Mouse (Mus musculus): ENCODE results near the gene 2310034G01Rik. TPM values are rescaled to one million over a fixed set of nuclear protein-coding genes. Genes with fewer than 3 reads are reported as not detected.

Gene 2310034G01Rik
- polyA plus RNA-seq, 1 experiment from 2014 or later = 1.4 TPM

DNA sequence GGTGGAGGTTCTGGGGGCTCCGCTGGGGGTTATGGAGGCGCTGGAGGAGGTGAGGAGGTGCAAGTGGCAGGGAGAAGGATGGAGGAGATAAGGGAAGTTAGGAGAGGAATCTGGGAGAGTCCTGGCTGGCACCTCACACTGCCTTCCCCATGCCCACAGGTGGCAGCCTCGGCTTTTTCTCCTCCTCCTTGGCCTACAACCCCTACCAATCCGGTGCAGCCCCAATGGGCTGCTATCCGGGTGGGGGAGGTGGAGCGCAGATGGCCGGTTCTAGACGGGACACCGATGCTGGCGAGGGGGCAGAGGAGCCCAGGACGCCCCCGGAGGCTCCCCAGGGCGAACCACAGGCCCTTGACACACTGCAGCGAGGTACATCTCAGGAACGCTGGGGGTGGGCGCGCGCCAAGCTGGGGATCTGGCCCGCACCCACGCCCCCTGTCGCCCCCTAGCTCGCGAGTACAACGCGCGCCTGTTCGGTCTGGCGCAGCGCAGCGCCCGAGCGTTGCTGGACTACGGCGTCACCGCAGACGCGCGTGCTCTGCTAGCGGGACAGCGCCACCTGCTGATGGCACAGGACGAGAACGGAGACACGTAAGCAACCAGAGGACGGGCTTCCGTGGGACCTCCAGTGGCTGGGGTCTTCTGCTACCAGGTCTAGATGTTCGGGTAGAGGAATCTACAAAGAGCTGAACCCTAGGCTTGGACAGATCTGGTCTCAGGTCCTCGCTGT, 41.2 kb downstream of the 2310034G01Rik start:
- Histone ChIP-seq H3K4me3 (replicated peaks) (peak overlapping the region; percentile 40), H3K4me2 (peak overlapping the region; percentile 89), H3K36me3 (peaks cover 30% of the 10 kb centered on the region), H3K27ac (no peak overlapping the region), H3K9me3 (no peaks in the 10 kb centered on the region), H3K9ac (peak overlapping the region; percentile 26; the same call in 1 of the 2 replicates), H3K27me3 (replicated peaks) (no peaks in the 10 kb centered on the region; the same call in none of the 2 replicates), H3K4me1 (peaks cover 13% of the 10 kb centered on the region)
- peak; percentile 11 for ATAC-seq (ENCODE audit: insufficient read depth, low FRiP score, low read depth)
- WGBS = 1% methylated on average over 47 of the region's 47 CpGs

DNA sequence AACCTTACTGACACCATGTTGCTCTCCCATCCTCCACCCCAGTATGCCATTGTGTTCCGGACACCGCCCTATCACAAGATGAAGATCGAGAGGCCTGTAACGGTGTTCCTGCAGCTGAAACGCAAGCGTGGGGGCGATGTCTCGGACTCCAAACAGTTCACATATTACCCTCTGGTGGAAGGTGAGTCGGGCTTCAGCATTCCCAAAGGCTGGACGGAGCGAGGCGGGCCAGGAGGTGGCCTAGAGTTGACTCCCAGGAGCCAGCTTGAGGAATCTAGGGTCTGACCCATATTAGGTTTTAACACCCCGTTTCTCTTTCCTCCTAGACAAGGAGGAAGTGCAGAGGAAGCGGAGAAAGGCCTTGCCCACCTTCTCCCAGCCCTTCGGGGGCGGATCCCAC, 41.8 kb downstream of the 2310034G01Rik start:
- no peak for ATAC-seq (ENCODE audit: insufficient read depth, low FRiP score, low read depth)
- WGBS = 73% methylated on average over 16 of the region's 16 CpGs
- 0 out of 2 replicates have a peak overlapping the region, but pooled peaks have one; percentile 40 for H3K4me3 ChIP-seq (replicated peaks)
- no peaks in the 10 kb centered on the region; the same call in 1 of the 2 replicates for H3K27me3 ChIP-seq (replicated peaks)
- peaks cover 30% of the 10 kb centered on the region for H3K36me3 ChIP-seq
- H3K9me3 ChIP-seq = no peaks in the 10 kb centered on the region
- no peak overlapping the region for H3K9ac ChIP-seq
- no peak overlapping the region; the same call in 1 of the 2 replicates for H3K4me2 ChIP-seq
- H3K27ac ChIP-seq = no peak overlapping the region
- H3K4me1 ChIP-seq = peaks cover 17% of the 10 kb centered on the region

DNA sequence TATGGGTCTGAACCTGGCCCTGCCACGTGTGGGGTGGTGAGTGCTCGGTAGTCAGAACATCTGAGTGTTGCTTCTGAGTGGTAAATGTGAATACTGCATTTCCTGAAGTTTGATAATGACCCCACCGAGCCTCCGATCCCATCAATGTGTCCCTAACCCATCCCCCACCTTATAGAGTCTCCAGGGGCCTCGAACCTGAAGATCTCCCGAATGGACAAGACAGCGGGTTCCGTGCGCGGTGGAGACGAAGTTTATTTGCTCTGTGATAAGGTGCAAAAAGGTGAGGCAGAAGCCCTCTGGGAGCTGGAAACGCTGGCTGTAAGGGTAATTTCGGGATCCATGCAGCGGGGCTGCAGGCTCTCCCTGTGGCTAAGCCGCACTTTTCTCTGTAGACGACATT, 42.3 kb downstream of the 2310034G01Rik start:
- Histone ChIP-seq H3K9me3 (no peaks in the 10 kb centered on the region), H3K36me3 (peaks cover 29% of the 10 kb centered on the region), H3K4me3 (replicated peaks) (no peak overlapping the region), H3K27ac (no peak overlapping the region), H3K27me3 (replicated peaks) (no peaks in the 10 kb centered on the region; the same call in 1 of the 2 replicates), H3K4me1 (peaks cover 17% of the 10 kb centered on the region), H3K9ac (no peak overlapping the region), H3K4me2 (no peak overlapping the region)
- WGBS = 81% methylated on average over 16 of the region's 16 CpGs
- no peak for ATAC-seq (ENCODE audit: insufficient read depth, low FRiP score, low read depth)

DNA sequence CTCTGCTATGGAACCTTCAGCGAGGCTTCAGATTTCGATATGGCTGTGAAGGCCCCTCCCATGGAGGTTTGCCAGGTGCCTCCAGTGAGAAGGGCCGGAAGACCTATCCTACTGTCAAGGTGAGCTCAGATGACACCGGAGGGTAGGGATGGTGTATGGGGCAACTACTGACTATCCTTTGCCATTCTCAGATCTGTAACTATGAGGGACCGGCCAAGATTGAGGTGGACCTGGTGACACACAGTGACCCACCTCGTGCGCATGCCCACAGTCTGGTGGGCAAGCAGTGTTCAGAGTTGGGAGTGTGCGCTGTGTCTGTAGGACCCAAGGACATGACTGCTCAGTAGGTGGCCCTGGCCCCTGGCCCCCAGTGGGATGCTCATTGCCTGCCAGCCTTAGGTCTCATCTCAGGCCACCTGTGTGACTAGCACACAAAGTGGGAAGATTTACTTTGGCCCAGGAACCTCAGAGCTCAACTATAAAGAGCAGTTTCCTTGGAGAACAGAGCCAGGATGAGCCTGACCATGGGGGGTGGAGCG, 43.3 kb downstream of the 2310034G01Rik start:
- WGBS = 91% methylated on average over 9 of the region's 9 CpGs
- ATAC-seq (ENCODE audit: insufficient read depth, low FRiP score, low read depth) = no peak
- no peak overlapping the region for H3K4me3 ChIP-seq (replicated peaks)

DNA sequence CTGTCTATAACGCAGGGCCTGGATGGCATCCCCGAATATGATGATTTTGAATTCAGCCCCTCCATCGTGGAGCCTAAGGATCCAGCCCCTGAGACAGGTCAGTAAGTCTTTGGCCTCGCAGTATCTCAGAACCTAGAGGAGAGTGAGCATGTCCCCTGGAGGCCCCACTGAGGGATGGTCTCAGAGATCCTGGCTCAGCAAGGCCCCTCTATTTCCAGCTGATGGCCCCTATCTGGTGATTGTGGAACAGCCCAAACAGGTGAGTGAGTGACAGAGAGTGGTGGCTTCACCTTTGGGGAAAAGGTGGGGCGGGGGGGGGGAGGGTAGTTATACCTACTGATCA, 43.9 kb downstream of the 2310034G01Rik start:
- H3K4me1 ChIP-seq = peaks cover 17% of the 10 kb centered on the region
- peaks cover 17% of the 10 kb centered on the region for H3K36me3 ChIP-seq
- peak overlapping the region; percentile 67 for H3K4me3 ChIP-seq (replicated peaks)
- H3K9me3 ChIP-seq = no peaks in the 10 kb centered on the region
- no peak for ATAC-seq (ENCODE audit: insufficient read depth, low FRiP score, low read depth)
- no peaks in the 10 kb centered on the region; the same call in 1 of the 2 replicates for H3K27me3 ChIP-seq (replicated peaks)
- 44% methylated on average over 4 of the region's 5 CpGs for WGBS
- peak overlapping the region; percentile 38; the same call in 1 of the 2 replicates for H3K9ac ChIP-seq
- H3K27ac ChIP-seq = no peak overlapping the region
- H3K4me2 ChIP-seq = peak overlapping the region; percentile 85

More for the DNA sequence above, 43.3 kb downstream of the 2310034G01Rik start:
- H3K27me3 ChIP-seq (replicated peaks) = no peaks in the 10 kb centered on the region; the same call in 1 of the 2 replicates
- H3K9me3 ChIP-seq = no peaks in the 10 kb centered on the region
- H3K4me1 ChIP-seq = peaks cover 17% of the 10 kb centered on the region
- no peak overlapping the region for H3K27ac ChIP-seq
- H3K9ac ChIP-seq = no peak overlapping the region
- peak overlapping the region; percentile 85; the same call in 1 of the 2 replicates for H3K4me2 ChIP-seq
- peaks cover 22% of the 10 kb centered on the region for H3K36me3 ChIP-seq

DNA sequence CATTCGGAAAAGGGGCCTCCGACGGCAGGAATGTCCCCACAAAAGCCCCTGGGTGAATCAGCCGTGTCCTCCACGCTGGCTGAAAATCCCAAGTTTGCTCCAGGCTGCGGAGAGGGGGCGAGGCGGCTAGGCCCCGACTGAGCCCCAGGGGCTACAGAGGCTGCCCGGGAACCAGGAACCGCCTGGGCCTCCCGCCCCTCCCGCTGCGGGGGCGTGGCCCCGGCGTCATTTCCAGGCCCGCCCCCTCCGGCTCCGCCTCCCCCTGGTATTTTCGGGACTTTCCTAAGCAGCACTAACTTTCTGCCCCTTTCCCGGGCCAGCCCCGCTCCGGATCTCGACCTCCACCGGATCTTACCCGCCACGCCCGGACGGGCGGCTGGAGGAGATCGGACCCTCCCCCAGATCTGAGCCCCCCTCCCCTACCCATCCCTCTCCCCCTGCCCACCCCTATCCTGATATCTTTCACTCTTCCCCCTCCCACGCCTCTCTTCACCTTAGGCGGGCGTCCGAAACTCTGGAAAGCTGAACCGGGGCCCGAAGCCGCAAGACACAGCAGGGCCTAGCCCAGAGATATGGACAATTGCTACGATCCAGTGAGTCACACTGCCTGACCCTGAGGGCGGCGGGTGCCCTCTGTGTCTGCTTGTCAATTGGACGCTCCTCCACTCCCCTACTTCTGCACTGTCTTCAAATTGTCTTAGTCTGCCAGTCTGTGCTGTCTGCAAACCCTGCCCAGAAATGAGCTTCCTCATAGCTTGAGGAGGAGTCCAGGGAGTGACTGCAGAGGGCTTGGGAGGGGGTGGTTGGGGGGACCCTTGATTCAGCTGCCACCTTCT, 44.5 kb downstream of the 2310034G01Rik start:
- Histone ChIP-seq H3K27me3 (replicated peaks) (no peaks in the 10 kb centered on the region; the same call in 1 of the 2 replicates), H3K4me2 (peak overlapping the region; percentile 85), H3K9ac (peak overlapping the region; percentile 54), H3K4me3 (replicated peaks) (peak overlapping the region; percentile 67), H3K4me1 (peaks cover 17% of the 10 kb centered on the region), H3K36me3 (peaks cover 11% of the 10 kb centered on the region), H3K9me3 (no peaks in the 10 kb centered on the region), H3K27ac (peak overlapping the region; percentile 95)
- peak; percentile 69 for ATAC-seq (ENCODE audit: insufficient read depth, low FRiP score, low read depth)
- under 1% methylated on average over 42 of the region's 43 CpGs for WGBS

DNA sequence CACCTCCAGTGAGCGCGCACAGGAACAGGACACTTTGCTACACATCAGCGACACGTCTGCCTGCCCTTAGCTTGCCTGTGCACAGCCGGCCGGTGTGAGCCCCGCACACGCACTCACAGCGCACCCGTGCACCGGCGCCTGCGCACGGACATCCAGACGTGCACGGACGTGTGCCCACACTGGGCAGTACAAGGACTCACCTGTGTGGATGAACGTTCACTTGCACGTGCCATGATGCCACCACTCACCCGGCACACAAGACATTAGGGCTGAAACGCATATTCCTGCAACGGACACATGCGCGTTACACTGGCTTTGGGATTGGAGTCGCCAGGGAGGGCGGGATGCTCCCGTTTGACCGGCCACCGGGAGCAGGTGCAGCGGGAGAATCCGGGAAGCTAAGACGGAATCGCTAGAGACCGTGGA, 45.2 kb downstream of the 2310034G01Rik start:
- H3K27ac ChIP-seq = peak overlapping the region; percentile 95
- under 1% methylated on average over 34 of the region's 34 CpGs for WGBS
- ATAC-seq (ENCODE audit: insufficient read depth, low FRiP score, low read depth) = peak; percentile 9; the same call in 1 of the 2 replicates
- no peaks in the 10 kb centered on the region for H3K9me3 ChIP-seq
- peaks cover 17% of the 10 kb centered on the region for H3K4me1 ChIP-seq
- H3K9ac ChIP-seq = peak overlapping the region; percentile 54
- peak overlapping the region; percentile 67 for H3K4me3 ChIP-seq (replicated peaks)
- peaks cover 4% of the 10 kb centered on the region for H3K36me3 ChIP-seq
- peak overlapping the region; percentile 85 for H3K4me2 ChIP-seq
- no peaks in the 10 kb centered on the region; the same call in 1 of the 2 replicates for H3K27me3 ChIP-seq (replicated peaks)

DNA sequence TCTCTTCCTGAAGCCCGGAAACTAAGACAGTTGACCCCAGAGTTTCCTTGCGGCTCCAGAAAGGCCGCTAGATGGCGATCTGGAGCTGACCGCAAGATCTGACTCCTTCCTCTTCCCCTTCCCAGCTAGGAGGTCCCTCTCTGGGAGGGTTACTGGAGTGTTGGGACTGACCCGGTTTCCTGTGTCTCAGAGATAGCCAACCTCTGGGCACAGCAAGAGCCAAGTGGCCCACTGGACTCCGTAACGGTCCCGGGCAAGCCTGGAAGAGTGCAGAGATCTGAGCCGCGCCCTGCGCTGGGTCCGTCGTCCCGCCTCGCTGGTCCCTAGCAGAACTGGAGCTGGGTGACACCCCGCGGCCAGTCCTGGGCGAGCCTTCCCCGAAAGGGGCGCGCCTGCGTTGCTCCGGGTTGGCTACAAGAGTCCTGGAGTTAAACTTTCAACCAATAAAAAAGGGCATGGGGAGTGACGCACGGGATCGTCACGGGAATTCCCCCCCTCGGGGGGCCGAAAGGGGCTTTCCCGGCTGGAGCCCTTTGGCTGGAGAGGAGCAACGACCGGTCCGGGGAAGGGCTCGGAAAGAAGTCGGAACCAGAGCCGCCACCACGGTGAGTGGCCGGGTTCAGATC, 45.8 kb downstream of the 2310034G01Rik start, which contains the start of gene Nfkb2:
TSS of gene Nfkb2 (plus strand) at position 105 of the 626 bp plus-strand sequence.
- Histone ChIP-seq H3K27me3 (replicated peaks) (no peaks in the 10 kb centered on the region; the same call in 1 of the 2 replicates), H3K9ac (peak within 1 kb of the TSS; percentile 54), H3K4me1 (peaks cover 17% of the 10 kb centered on the region), H3K4me2 (peak within 1 kb of the TSS; percentile 85), H3K4me3 (replicated peaks) (peak within 1 kb of the TSS; percentile 67), H3K27ac (peak within 1 kb of the TSS; percentile 95), H3K36me3 (no peaks in the 10 kb centered on the region), H3K9me3 (no peaks in the 10 kb centered on the region)
- under 1% methylated on average over 39 of the region's 39 CpGs for WGBS
- ATAC-seq (ENCODE audit: insufficient read depth, low FRiP score, low read depth) = peak; percentile 93

DNA sequence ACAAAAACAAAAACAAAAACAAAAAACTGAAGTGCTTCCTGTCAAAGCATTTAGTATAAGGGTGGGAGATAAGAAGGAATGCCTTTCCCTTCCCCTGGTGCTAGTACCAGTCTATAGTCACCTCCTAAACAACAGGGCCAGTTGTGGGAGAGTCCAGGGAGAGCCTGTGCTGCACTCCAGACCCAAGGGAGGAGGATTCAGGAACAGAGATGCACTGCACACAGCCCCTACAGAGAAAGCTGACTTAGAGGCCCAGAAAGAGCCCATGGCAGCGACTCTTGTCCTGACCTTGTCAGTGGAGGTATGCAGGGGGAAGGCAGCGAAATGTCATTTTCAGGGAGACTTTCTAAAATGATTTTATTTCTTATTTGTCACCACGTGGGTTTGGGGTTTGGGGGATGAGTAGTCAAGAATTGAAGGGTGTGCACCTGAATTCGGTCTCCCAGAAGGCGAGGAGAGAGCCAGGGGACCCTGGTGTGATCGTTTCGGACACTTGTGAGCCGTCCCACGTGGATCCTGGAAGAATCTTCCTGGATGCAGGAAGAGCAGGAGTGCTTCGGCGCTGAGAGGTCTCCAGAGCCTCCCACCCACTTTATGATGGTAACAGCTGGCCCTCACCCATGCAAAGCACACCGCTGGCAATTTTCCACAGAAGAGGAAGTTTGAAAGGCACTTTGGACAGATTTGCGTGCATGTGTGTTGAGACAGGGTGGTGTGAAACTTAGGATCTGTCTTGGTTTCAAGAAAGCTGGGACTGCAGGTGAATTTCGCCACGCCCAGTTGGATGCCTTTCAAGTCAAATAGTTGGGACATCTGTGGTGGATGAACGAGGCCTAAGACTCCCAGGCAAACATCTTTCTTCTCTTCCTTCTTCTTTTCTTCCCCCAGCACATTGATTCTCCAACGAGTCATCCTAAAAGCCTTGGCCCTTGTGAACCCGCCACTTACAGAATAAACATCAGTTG, 46.6 kb downstream of the 2310034G01Rik start:
- WGBS = 51% methylated on average over 18 of the region's 18 CpGs
- ATAC-seq (ENCODE audit: insufficient read depth, low FRiP score, low read depth) = no peak

DNA sequence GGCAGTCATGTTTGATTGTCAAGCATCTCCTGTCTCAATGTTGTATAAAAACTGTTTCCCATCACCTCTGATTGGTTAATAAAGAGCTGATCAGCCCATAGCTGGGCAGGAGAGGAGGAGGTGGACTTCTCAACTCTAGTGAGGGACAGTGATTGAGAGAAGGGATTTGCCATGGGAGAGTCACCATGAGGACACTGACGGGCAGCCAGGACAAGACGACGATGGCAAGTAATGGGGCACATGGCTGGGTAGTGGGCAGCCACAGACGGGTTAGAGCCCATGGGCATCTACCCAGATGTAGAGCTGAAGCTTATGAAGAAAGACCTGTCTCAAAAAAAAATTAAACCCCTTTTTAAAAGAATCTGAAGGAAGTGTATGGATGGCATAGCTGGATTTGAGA, 47.6 kb downstream of the 2310034G01Rik start:
- no peaks in the 10 kb centered on the region for H3K9me3 ChIP-seq
- no peak for ATAC-seq (ENCODE audit: insufficient read depth, low FRiP score, low read depth)
- no peaks in the 10 kb centered on the region for H3K27me3 ChIP-seq (replicated peaks)
- H3K9ac ChIP-seq = no peak overlapping the region
- no peak overlapping the region for H3K4me2 ChIP-seq
- H3K27ac ChIP-seq = no peak overlapping the region
- no peak overlapping the region for H3K4me3 ChIP-seq (replicated peaks)
- H3K4me1 ChIP-seq = peaks cover 12% of the 10 kb centered on the region
- H3K36me3 ChIP-seq = no peaks in the 10 kb centered on the region
- WGBS = 87% methylated on average over 4 of the region's 4 CpGs

More for the DNA sequence above, 46.6 kb downstream of the 2310034G01Rik start:
- no peaks in the 10 kb centered on the region; the same call in 1 of the 2 replicates for H3K27me3 ChIP-seq (replicated peaks)
- peak overlapping the region; percentile 85 for H3K4me2 ChIP-seq
- H3K4me3 ChIP-seq (replicated peaks) = peak overlapping the region; percentile 67
- peak overlapping the region; percentile 26; the same call in 1 of the 2 replicates for H3K9ac ChIP-seq
- H3K36me3 ChIP-seq = no peaks in the 10 kb centered on the region
- no peaks in the 10 kb centered on the region for H3K9me3 ChIP-seq
- H3K4me1 ChIP-seq = peaks cover 12% of the 10 kb centered on the region
- peak overlapping the region; percentile 95 for H3K27ac ChIP-seq

Data from stomach, embryonic 15.5 days (tissue).